Comparison of ENCODE assay signal across 9 mouse cellular contexts in genomic region chr1:89323091-89323490, GRCm38 (mm10).
DNase-seq lines count a peak whose midpoint lies in the region; ATAC-seq and TF ChIP-seq lines count a peak whose summit lies in the region.
"Had no signal": no experiment of that assay in that cellular context is flagged by ENCODE, and none has a peak within 500 bp of the region (broad histone marks: within the 10 kb centered on the region; RNA-seq: fewer than 3 reads in every experiment).

No protein-coding gene starts in this region.

- no peak overlapping the region for H3K9ac ChIP-seq in kidney, embryonic 16.5 days (replicated peaks; ENCODE audit: low read length)
- H3K9ac ChIP-seq in kidney, postnatal 0 days (ENCODE audit: low read depth, low read length), result no peak overlapping the region
- H3K9ac ChIP-seq in neural tube, embryonic 11.5 days (ENCODE audit: low read length), result no peak overlapping the region
- H3K9ac ChIP-seq: limb, embryonic 12.5 days had no signal

- peak; percentile 71 for TF ChIP-seq CTCF in kidney, postnatal 0 days (IDR thresholded peaks at IDR 0.05; ENCODE audit: low read depth)

- no peaks in the 10 kb centered on the region for H3K9me3 ChIP-seq in kidney, embryonic 16.5 days (ENCODE audit: low read length)
- no peaks in the 10 kb centered on the region for H3K9me3 ChIP-seq in kidney, postnatal 0 days (replicated peaks; ENCODE audit: low read length)
- H3K9me3 ChIP-seq in neural tube, embryonic 11.5 days (ENCODE audit: control insufficient read depth, low read length), result no peaks in the 10 kb centered on the region
- H3K9me3 ChIP-seq: limb, embryonic 12.5 days had no signal

- no peaks in the 10 kb centered on the region for H3K36me3 ChIP-seq in kidney, embryonic 16.5 days (ENCODE audit: insufficient read depth, low read length)
- no peaks in the 10 kb centered on the region for H3K36me3 ChIP-seq in kidney, postnatal 0 days (ENCODE audit: insufficient read depth, low read length)
- H3K36me3 ChIP-seq in neural tube, embryonic 11.5 days (ENCODE audit: control insufficient read depth, insufficient read depth, low read length), result no peaks in the 10 kb centered on the region
- H3K36me3 ChIP-seq: limb, embryonic 12.5 days had no signal

- no peaks in the 10 kb centered on the region for H3K27me3 ChIP-seq in kidney, embryonic 16.5 days (ENCODE audit: insufficient read depth, low read length)
- H3K27me3 ChIP-seq in kidney, postnatal 0 days (ENCODE audit: insufficient read depth, low read length), result no peaks in the 10 kb centered on the region
- H3K27me3 ChIP-seq in neural tube, embryonic 11.5 days (ENCODE audit: control insufficient read depth, insufficient read depth, low read length), result no peaks in the 10 kb centered on the region
- H3K27me3 ChIP-seq: limb, embryonic 12.5 days had no signal

- 48% methylated on average over 2 of the region's 2 CpGs for WGBS in kidney, embryonic 16.5 days
- 51% methylated on average over 2 of the region's 2 CpGs for WGBS in kidney, postnatal 0 days
- WGBS in neural tube, embryonic 11.5 days, result 40% methylated on average over 2 of the region's 2 CpGs

- H3K27ac ChIP-seq in kidney, embryonic 16.5 days (ENCODE audit: low read length), result no peak overlapping the region
- no peak overlapping the region for H3K27ac ChIP-seq in kidney, postnatal 0 days
- H3K27ac ChIP-seq in neural tube, embryonic 11.5 days (ENCODE audit: low read depth, low read length), result no peak overlapping the region
- H3K27ac ChIP-seq: limb, embryonic 12.5 days had no signal

- ATAC-seq in kidney, embryonic 16.5 days (ENCODE audit: low FRiP score, low TSS enrichment), result no peak
- no peak for ATAC-seq in kidney, postnatal 0 days (replicated peaks; ENCODE audit: low FRiP score, low read depth)
- ATAC-seq in neural tube, embryonic 11.5 days (ENCODE audit: insufficient read depth, low FRiP score, low TSS enrichment), result no peak

- no peak overlapping the region for H3K4me2 ChIP-seq in kidney, embryonic 16.5 days (replicated peaks; ENCODE audit: low read depth, low read length)
- no peak overlapping the region for H3K4me2 ChIP-seq in kidney, postnatal 0 days (ENCODE audit: low read length)
- H3K4me2 ChIP-seq in neural tube, embryonic 11.5 days (ENCODE audit: low read depth), result no peak overlapping the region
- H3K4me2 ChIP-seq: limb, embryonic 12.5 days had no signal

- 0 out of 2 replicates have a peak, but pooled peaks cover 3% of the 10 kb centered on the region for H3K4me1 ChIP-seq in kidney, embryonic 16.5 days (ENCODE audit: insufficient read depth, low read length)
- H3K4me1 ChIP-seq in kidney, postnatal 0 days (replicated peaks; ENCODE audit: insufficient read depth, low read length), result no peaks in the 10 kb centered on the region
- H3K4me1 ChIP-seq in neural tube, embryonic 11.5 days (ENCODE audit: control insufficient read depth, insufficient read depth, low read length), result no peaks in the 10 kb centered on the region
- H3K4me1 ChIP-seq: limb, embryonic 12.5 days had no signal

- peak; percentile 73 for DNase-seq in kidney, adult 18-20 months
- DNase-seq in B cell, adult 2 months, result peak; percentile 4 to 8
- DNase-seq in R1 (ENCODE audit: low read depth, low spot score), result peak; percentile 58
- DNase-seq in embryo, embryonic 9.5 days (ENCODE audit: extremely low spot score), result peak; percentile 61
- DNase-seq in kidney, postnatal 0 days (ENCODE audit: low spot score), result peak; percentile 35
- peak; percentile 48 for DNase-seq in neural tube, embryonic 11.5 days (ENCODE audit: low spot score)
- DNase-seq in Muller cell, postnatal 12 days (ENCODE audit: inconsistent ontology term), result no peak

- H3K4me3 ChIP-seq in kidney, embryonic 16.5 days (ENCODE audit: low read length), result no peak overlapping the region
- H3K4me3 ChIP-seq in kidney, postnatal 0 days (replicated peaks; ENCODE audit: low read depth, low read length), result no peak overlapping the region
- H3K4me3 ChIP-seq in neural tube, embryonic 11.5 days (ENCODE audit: low read depth, low read length), result no peak overlapping the region
- H3K4me3 ChIP-seq: limb, embryonic 12.5 days had no signal
